Mouse (Mus musculus) bone marrow, adult 2 months (tissue): ENCODE results near the gene Ldhc. TPM values are rescaled to one million over a fixed set of nuclear protein-coding genes. Genes with fewer than 3 reads are reported as not detected.
"Not testable (repeated sequence)": the region's sequence is repeated elsewhere in the genome, so short reads cannot be mapped to it uniquely, and the experiment has no call there.

ENCODE experiments used
- H3K27ac ChIP-seq: fragments of 200-500 bp; 2 replicates; pipeline ENCODE4 v1.5.1; 2012; ENCODE audit warnings: low read depth, mild to moderate bottlenecking, control low read depth, inconsistent platforms, low read length; ENCODE audit not compliant: control insufficient read depth, poor library complexity, insufficient read depth
- H3K4me1 ChIP-seq: fragments of 200-500 bp; 2 replicates; pipeline ENCODE4 v1.6.1; 2011; ENCODE audit warnings: low read length; ENCODE audit not compliant: control insufficient read depth, insufficient read depth
- H3K4me3 ChIP-seq: fragments of 200-500 bp; replicated peaks from 2 replicates; pipeline ENCODE3; 2011; ENCODE audit warnings: mild to moderate bottlenecking, low read depth, low read length, control low read depth; ENCODE audit not compliant: control insufficient read depth
- CTCF ChIP-seq: fragments of 200-500 bp; IDR thresholded peaks from 2 replicates; pipeline ENCODE4 v1.5.1; 2011; ENCODE audit warnings: low read length, control low read depth; ENCODE audit not compliant: control insufficient read depth, insufficient read depth
- POLR2A ChIP-seq: fragments of 200-500 bp; IDR thresholded peaks from 2 replicates; pipeline ENCODE4 v1.6.1; 2011; ENCODE audit warnings: low read depth, mild to moderate bottlenecking, control low read depth, low read length, borderline replicate concordance; ENCODE audit not compliant: control insufficient read depth
- WGBS: fragments of 180-500 bp; shearing (Covaris S2); methylation state at CpG from one replicate; pipeline ENCODE4 v1.1.7; 2018; 5-methylcytosine and 5-hydroxymethylcytosine counted together
- polyA plus RNA-seq: library from polyadenylated mRNA; stranded (reverse); fragments of >200 nt; gene quantifications from 2 replicates; pipeline ENCODE4 v1.2.4, GENCODE M21; 2011; ENCODE audit warnings: low replicate concordance; ENCODE audit not compliant: missing spikeins, insufficient read depth, insufficient read length

The Ldhc gene
- 1.3 and 2.6 TPM in 2 replicates for polyA plus RNA-seq

GRCm38 (mm10) chr7:46860996-46861395 lies at the start of gene Ldhc:
TSS of gene Ldhc (plus strand) at chr7:46861203.
- no peak for TF ChIP-seq CTCF
- TF ChIP-seq POLR2A = no peak
- no peak within 1 kb of the TSS for H3K27ac ChIP-seq
- no peaks in the 10 kb centered on the region for H3K4me1 ChIP-seq
- no peak within 1 kb of the TSS for H3K4me3 ChIP-seq
- 73% methylated on average over 10 of the region's 10 CpGs for WGBS

- TF ChIP-seq CTCF (no peak), POLR2A (no peak)
- 88% methylated on average over 4 of the region's 4 CpGs for WGBS
- H3K4me1 ChIP-seq = no peaks in the 10 kb centered on the region
- H3K27ac ChIP-seq = no peak overlapping the region
- H3K4me3 ChIP-seq = no peak overlapping the region
Observed at GRCm38 (mm10) chr7:46814012-46814411, 47.0 kb upstream of the Ldhc start.

- 91% methylated on average over 15 of the region's 15 CpGs for WGBS
Observed at GRCm38 (mm10) chr7:46820876-46821632, 39.9 kb upstream of the Ldhc start.

DNA sequence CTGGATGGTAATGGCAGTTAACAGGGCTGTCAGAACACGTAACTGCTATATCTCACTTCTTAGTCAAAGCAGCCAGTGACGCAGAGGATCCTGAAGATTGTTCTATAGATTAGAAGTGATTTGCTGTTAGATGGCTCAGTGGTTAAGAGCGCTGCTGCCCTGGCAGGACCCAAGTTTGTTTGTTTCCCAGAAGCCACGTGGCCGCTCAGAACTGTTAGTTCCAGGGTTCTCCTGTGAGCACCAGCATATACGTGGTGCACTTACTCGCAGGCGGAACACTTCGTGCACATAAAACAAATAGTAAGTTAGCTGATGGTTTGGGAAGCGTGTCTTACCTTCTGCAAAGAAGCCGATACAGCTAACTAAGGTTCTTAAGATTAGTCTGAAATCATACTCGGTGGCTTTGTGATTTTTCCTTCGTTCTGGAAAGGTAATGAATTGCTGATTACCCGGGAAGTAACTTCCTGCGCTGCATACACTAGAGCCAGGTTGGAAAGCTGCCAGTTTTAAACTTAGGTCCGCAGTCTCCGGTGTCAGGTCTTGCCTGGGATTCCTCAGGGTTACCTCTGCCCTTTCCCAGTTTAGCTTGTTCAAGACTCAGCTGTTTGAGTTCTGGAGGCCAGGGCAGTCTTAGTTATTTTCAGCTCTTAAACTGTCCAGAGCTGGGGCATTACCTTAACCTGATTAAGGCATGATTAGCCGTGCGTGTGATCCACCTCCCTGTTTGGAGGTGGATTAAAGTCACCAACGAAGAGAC lies 33.8 kb upstream of the Ldhc start:
- TF ChIP-seq POLR2A (no peak), CTCF (no peak)
- no peak overlapping the region for H3K27ac ChIP-seq

More at GRCm38 (mm10) chr7:46820876-46821632, 39.9 kb upstream of the Ldhc start:
- not testable (repeated sequence) for H3K4me3 ChIP-seq, H3K4me1 ChIP-seq, H3K27ac ChIP-seq

GRCm38 (mm10) chr7:46827803-46828184 lies 33.2 kb upstream of the Ldhc start:
- H3K4me3 ChIP-seq = no peak overlapping the region
- no peak overlapping the region for H3K27ac ChIP-seq
- TF ChIP-seq CTCF = no peak
- TF ChIP-seq POLR2A = no peak
- WGBS = 83% methylated on average over 2 of the region's 2 CpGs
- peaks cover 3% of the 10 kb centered on the region for H3K4me1 ChIP-seq

More for the DNA sequence above, 33.8 kb upstream of the Ldhc start:
- H3K4me1 ChIP-seq = peaks cover 3% of the 10 kb centered on the region
- H3K4me3 ChIP-seq = no peak overlapping the region
- 81% methylated on average over 20 of the region's 20 CpGs for WGBS

GRCm38 (mm10) chr7:46829911-46830310 lies 31.1 kb upstream of the Ldhc start:
- no peak overlapping the region for H3K4me3 ChIP-seq
- H3K4me1 ChIP-seq = peaks cover 8% of the 10 kb centered on the region
- TF ChIP-seq POLR2A = no peak
- no peak for TF ChIP-seq CTCF
- H3K27ac ChIP-seq = no peak overlapping the region
- 86% methylated on average over 12 of the region's 12 CpGs for WGBS

GRCm38 (mm10) chr7:46830799-46831590 lies 30.0 kb upstream of the Ldhc start:
- Histone ChIP-seq H3K4me3 (no peak overlapping the region), H3K27ac (peak overlapping the region; percentile 27; the same call in 1 of the 2 replicates), H3K4me1 (peaks cover 8% of the 10 kb centered on the region)
- TF ChIP-seq CTCF = no peak
- WGBS = 20% methylated on average over 13 of the region's 13 CpGs

DNA sequence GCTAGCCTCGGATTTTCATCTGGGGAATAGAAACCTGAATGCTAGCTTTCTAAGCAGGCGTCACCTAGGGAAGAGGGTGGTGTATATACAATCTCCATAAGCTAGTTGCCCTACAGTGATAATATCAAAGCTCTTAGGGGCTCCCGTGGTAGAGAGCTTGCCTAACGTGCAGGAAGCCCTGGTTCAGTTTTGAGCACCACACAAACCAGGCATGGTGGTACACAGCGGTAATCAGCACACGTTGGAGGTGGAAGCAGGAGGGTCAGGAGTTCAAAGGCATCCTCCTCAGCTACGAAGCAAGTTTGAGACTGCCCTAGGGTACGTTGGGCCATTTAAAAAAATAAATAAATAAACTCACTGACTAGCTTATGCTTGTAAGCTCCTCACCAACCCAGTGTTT lies 29.3 kb upstream of the Ldhc start:
- TF ChIP-seq POLR2A (no peak), CTCF (no peak)
- 56% methylated on average over 8 of the region's 8 CpGs for WGBS
- Histone ChIP-seq H3K4me3 (no peak overlapping the region), H3K27ac (no peak overlapping the region), H3K4me1 (peaks cover 8% of the 10 kb centered on the region)

DNA sequence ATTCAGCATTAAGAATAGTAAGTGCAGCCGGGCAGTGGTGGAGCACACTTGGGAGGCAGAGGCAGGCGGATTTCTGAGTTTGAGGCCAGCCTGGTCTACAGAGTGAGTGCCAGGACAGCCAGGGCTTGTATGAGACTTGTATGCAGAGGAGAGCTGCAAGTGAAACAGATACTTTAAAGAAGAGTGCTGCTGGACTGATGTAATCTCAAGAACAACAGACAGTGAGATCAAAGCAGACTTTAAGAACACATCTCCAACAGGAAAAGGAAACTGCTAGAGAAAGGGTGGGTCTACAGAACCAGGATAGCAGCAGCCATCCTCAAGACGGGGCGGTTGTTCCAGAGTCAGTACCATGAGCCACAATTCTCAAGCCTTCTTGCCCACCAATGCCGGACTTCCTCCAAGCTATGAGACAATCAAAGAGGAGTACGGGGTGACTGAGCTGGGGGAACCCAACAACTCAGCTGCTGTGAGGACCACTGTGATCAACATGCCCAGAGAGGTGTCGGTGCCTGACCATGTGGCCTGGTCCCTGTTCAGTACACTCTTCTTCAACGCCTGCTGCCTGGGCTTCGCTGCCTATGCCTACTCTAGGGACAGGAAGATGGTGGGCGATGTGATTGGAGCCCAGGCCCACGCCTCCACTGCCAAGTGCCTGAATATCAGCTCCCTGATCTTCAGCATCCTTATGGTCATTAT lies 28.7 kb upstream of the Ldhc start:
- H3K27ac ChIP-seq = not testable (repeated sequence)

More for the DNA sequence above, 28.7 kb upstream of the Ldhc start:
- not testable (repeated sequence) for H3K4me3 ChIP-seq, H3K4me1 ChIP-seq
- WGBS = 77% methylated on average over 11 of the region's 11 CpGs
